Mouse (Mus musculus) heart, postnatal 0 days (tissue): ENCODE data around the gene Olfr1230. TPM values are rescaled to one million over a fixed set of nuclear protein-coding genes. Genes with fewer than 3 reads are reported as not detected.

ENCODE experiments used
- ATAC-seq: fragments of 200-750 bp; cut with Nextera tagmentation; 2 replicates; pipeline ENCODE4 v1.8.0; 2017; ENCODE audit warnings: low read depth, moderate number of reproducible peaks, moderate library complexity; ENCODE audit not compliant: insufficient read depth
- DNase-seq: peaks from one replicate; pipeline ENCODE4 v3.0.0-alpha.2; 2016; ENCODE audit warnings: low spot score
- H3K27ac ChIP-seq: fragments of 300-500 bp; sonication (generic); 2 replicates; pipeline ENCODE4 v1.5.1; 2014; ENCODE audit warnings: low read depth, mild to moderate bottlenecking
- H3K27me3 ChIP-seq: fragments of 300-500 bp; sonication (generic); 2 replicates; pipeline ENCODE4 v1.6.1; 2014; ENCODE audit warnings: low read length, mixed read lengths; ENCODE audit not compliant: control insufficient read depth, insufficient read depth
- H3K36me3 ChIP-seq: fragments of 300-500 bp; sonication (generic); replicated peaks from 2 replicates; pipeline ENCODE4 v1.6.1; 2014; ENCODE audit warnings: low read length, mixed read lengths; ENCODE audit not compliant: control insufficient read depth, insufficient read depth
- H3K4me1 ChIP-seq: fragments of 300-500 bp; sonication (generic); 2 replicates; pipeline ENCODE4 v1.6.1; 2014; ENCODE audit warnings: antibody characterized with exemption; ENCODE audit not compliant: control insufficient read depth, insufficient read depth
- H3K4me2 ChIP-seq: fragments of 300-500 bp; sonication (generic); 2 replicates; pipeline ENCODE4 v1.6.1; 2014; ENCODE audit warnings: low read depth, mild to moderate bottlenecking, low read length, moderate library complexity
- H3K4me3 ChIP-seq: fragments of 300-500 bp; sonication (generic); 2 replicates; pipeline ENCODE4 v1.5.1; 2014; ENCODE audit warnings: low read depth, low read length
- H3K9ac ChIP-seq: fragments of 300-500 bp; sonication (generic); replicated peaks from 2 replicates; pipeline ENCODE4 v1.6.1; 2014; ENCODE audit warnings: low read depth, low read length, mixed read lengths
- H3K9me3 ChIP-seq: fragments of 300-500 bp; sonication (generic); replicated peaks from 2 replicates; pipeline ENCODE4 v1.6.1; 2016; ENCODE audit warnings: low read length; ENCODE audit not compliant: control insufficient read depth
- CTCF ChIP-seq: IDR thresholded peaks from 2 replicates; pipeline ENCODE4 v1.5.1; 2016; ENCODE audit warnings: antibody characterized with exemption, control low read depth, low read depth
- EP300 ChIP-seq: IDR thresholded peaks from 2 replicates; pipeline ENCODE4 v1.6.1; 2016; ENCODE audit warnings: antibody characterized with exemption, low read depth
- WGBS: fragments of 180-500 bp; shearing (Covaris S2); extraction: QIAGEN DNeasy Blood & Tissue Kit; methylation state at CpG from one replicate; pipeline ENCODE4 v1.1.7; 2014; 5-methylcytosine and 5-hydroxymethylcytosine counted together
- polyA plus RNA-seq: library from polyadenylated mRNA; unstranded; fragments of >200 nt; fragmentation: Nextera tagmentation; extraction: Ambion mirVana; gene quantifications from 2 replicates; pipeline ENCODE4 v1.2.1, GENCODE M21; 2015
- total RNA-seq: library from RNA; depleted of rRNA; stranded (reverse); fragments of >200 nt; gene quantifications from 2 replicates; pipeline ENCODE4 v1.2.3, GENCODE M21; 2014; ENCODE audit warnings: low replicate concordance; rRNA removed

The Olfr1230 gene
- total RNA-seq, result not detected in 2 replicates
- not detected in 2 replicates for polyA plus RNA-seq

GRCm38 (mm10) chr2:89297168-89297567 is at the start of gene Olfr1230:
Gene Olfr1230, minus strand, starts transcription at chr2:89297268.
- no peaks in the 10 kb centered on the region for H3K4me1 ChIP-seq
- ATAC-seq, result no peak
- no peak for TF ChIP-seq CTCF
- no peak for TF ChIP-seq EP300
- no peak for DNase-seq
- no peak within 1 kb of the TSS for H3K4me3 ChIP-seq
- no peaks in the 10 kb centered on the region for H3K36me3 ChIP-seq
- no peak within 1 kb of the TSS for H3K4me2 ChIP-seq
- H3K27me3 ChIP-seq, result no peaks in the 10 kb centered on the region
- WGBS, result 77% methylated on average over 1 of the region's 1 CpGs
- H3K9me3 ChIP-seq, result no peaks in the 10 kb centered on the region
- H3K9ac ChIP-seq, result no peak within 1 kb of the TSS
- no peak within 1 kb of the TSS for H3K27ac ChIP-seq

GRCm38 (mm10) chr2:89342298-89342697 is 45.2 kb upstream of the Olfr1230 start, which contains the start of gene Olfr1233:
Gene Olfr1233, minus strand, starts transcription at chr2:89342398.
- Histone ChIP-seq H3K4me1 (no peaks in the 10 kb centered on the region), H3K4me2 (no peak within 1 kb of the TSS), H3K36me3 (no peaks in the 10 kb centered on the region), H3K27ac (no peak within 1 kb of the TSS), H3K9me3 (no peaks in the 10 kb centered on the region), H3K4me3 (no peak within 1 kb of the TSS), H3K27me3 (no peaks in the 10 kb centered on the region), H3K9ac (no peak within 1 kb of the TSS)
- ATAC-seq (no peak), DNase-seq (no peak)
- TF ChIP-seq EP300, result no peak
- no peak for TF ChIP-seq CTCF

- H3K4me3 ChIP-seq, result no peak within 1 kb of the TSS
- no peak for TF ChIP-seq CTCF
- TF ChIP-seq EP300, result no peak
- no peak within 1 kb of the TSS for H3K27ac ChIP-seq
- no peaks in the 10 kb centered on the region for H3K4me1 ChIP-seq
- DNase-seq (no peak), ATAC-seq (no peak)
- no peaks in the 10 kb centered on the region for H3K36me3 ChIP-seq
- H3K9ac ChIP-seq, result no peak within 1 kb of the TSS
- H3K9me3 ChIP-seq, result no peaks in the 10 kb centered on the region
- no peaks in the 10 kb centered on the region for H3K27me3 ChIP-seq
- H3K4me2 ChIP-seq, result no peak within 1 kb of the TSS
These were observed 32.5 kb upstream of the Olfr1230 start, which contains the start of gene Olfr1232 for GRCm38 (mm10) chr2:89329575-89329974. Gene Olfr1232, minus strand, starts transcription at chr2:89329675.

- TF ChIP-seq EP300, result no peak
- TF ChIP-seq CTCF, result no peak
- H3K4me3 ChIP-seq, result no peak within 1 kb of the TSS
- ATAC-seq (no peak), DNase-seq (no peak)
- H3K9ac ChIP-seq, result no peak within 1 kb of the TSS
- no peaks in the 10 kb centered on the region for H3K27me3 ChIP-seq
- no peak within 1 kb of the TSS for H3K4me2 ChIP-seq
- H3K36me3 ChIP-seq, result no peaks in the 10 kb centered on the region
- 55% methylated on average over 2 of the region's 2 CpGs for WGBS
- no peak within 1 kb of the TSS for H3K27ac ChIP-seq
- H3K4me1 ChIP-seq, result no peaks in the 10 kb centered on the region
- H3K9me3 ChIP-seq, result no peaks in the 10 kb centered on the region
These were observed 9.9 kb upstream of the Olfr1230 start, which contains the start of gene Olfr1231 for GRCm38 (mm10) chr2:89306974-89307373. Gene Olfr1231, minus strand, starts transcription at chr2:89307074.

GRCm38 (mm10) chr2:89287914-89288313 is 9.2 kb downstream of the Olfr1230 start, which contains the start of gene Olfr1229:
Gene Olfr1229, minus strand, starts transcription at chr2:89288014.
- Histone ChIP-seq H3K4me1 (no peaks in the 10 kb centered on the region), H3K4me3 (no peak within 1 kb of the TSS), H3K4me2 (no peak within 1 kb of the TSS), H3K36me3 (no peaks in the 10 kb centered on the region), H3K27me3 (no peaks in the 10 kb centered on the region), H3K9me3 (no peaks in the 10 kb centered on the region), H3K9ac (no peak within 1 kb of the TSS), H3K27ac (no peak within 1 kb of the TSS)
- TF ChIP-seq EP300 (no peak), CTCF (no peak)
- DNase-seq, result no peak
- 62% methylated on average over 2 of the region's 2 CpGs for WGBS
- ATAC-seq, result no peak

GRCm38 (mm10) chr2:89253962-89254361 is 43.1 kb downstream of the Olfr1230 start, which contains the start of gene Olfr1228:
Gene Olfr1228, minus strand, starts transcription at chr2:89254062.
- TF ChIP-seq EP300 (no peak), CTCF (no peak)
- Histone ChIP-seq H3K36me3 (no peaks in the 10 kb centered on the region), H3K4me3 (no peak within 1 kb of the TSS), H3K9ac (no peak within 1 kb of the TSS), H3K27me3 (no peaks in the 10 kb centered on the region), H3K4me2 (no peak within 1 kb of the TSS), H3K4me1 (no peaks in the 10 kb centered on the region), H3K9me3 (no peaks in the 10 kb centered on the region), H3K27ac (no peak within 1 kb of the TSS)
- ATAC-seq (no peak), DNase-seq (no peak)

Other genes starting within 250 kb of the Olfr1230 start
- gene Olfr1218, start 236.1 kb downstream of the Olfr1230 start, total RNA-seq, result not detected in 2 replicates
- not detected in 2 replicates for gene Olfr1218, start 236.1 kb downstream of the Olfr1230 start, polyA plus RNA-seq
- not detected in 2 replicates for gene Olfr1219, start 213.8 kb downstream of the Olfr1230 start, total RNA-seq
- gene Olfr1219, start 213.8 kb downstream of the Olfr1230 start, polyA plus RNA-seq, result not detected in 2 replicates
- not detected in 2 replicates for gene Olfr1220, start 190.4 kb downstream of the Olfr1230 start, total RNA-seq
- gene Olfr1220, start 190.4 kb downstream of the Olfr1230 start, polyA plus RNA-seq, result not detected in 2 replicates
- gene Olfr1221, start 180.0 kb downstream of the Olfr1230 start, total RNA-seq, result not detected in 2 replicates
- not detected in 2 replicates for gene Olfr1221, start 180.0 kb downstream of the Olfr1230 start, polyA plus RNA-seq
- not detected in 2 replicates for gene Olfr1222, start 164.2 kb downstream of the Olfr1230 start, total RNA-seq
- gene Olfr1222, start 164.2 kb downstream of the Olfr1230 start, polyA plus RNA-seq, result not detected in 2 replicates
- gene Olfr1223, start 145.7 kb downstream of the Olfr1230 start, total RNA-seq, result not detected in 2 replicates
- not detected in 2 replicates for gene Olfr1223, start 145.7 kb downstream of the Olfr1230 start, polyA plus RNA-seq
- gene Olfr1224-ps1, start 133.2 kb downstream of the Olfr1230 start, total RNA-seq, result not detected in 2 replicates
- gene Olfr1224-ps1, start 133.2 kb downstream of the Olfr1230 start, polyA plus RNA-seq, result not detected in 2 replicates
- not detected in 2 replicates for gene Olfr1225, start 122.6 kb downstream of the Olfr1230 start, total RNA-seq
- gene Olfr1225, start 122.6 kb downstream of the Olfr1230 start, polyA plus RNA-seq, result not detected in 2 replicates
- gene Olfr1226, start 97.2 kb downstream of the Olfr1230 start, total RNA-seq, result not detected in 2 replicates
- not detected in 2 replicates for gene Olfr1226, start 97.2 kb downstream of the Olfr1230 start, polyA plus RNA-seq
- not detected in 2 replicates for gene Olfr1228, start 43.2 kb downstream of the Olfr1230 start, total RNA-seq
- not detected in 2 replicates for gene Olfr1228, start 43.2 kb downstream of the Olfr1230 start, polyA plus RNA-seq
- gene Olfr1229, start 9.3 kb downstream of the Olfr1230 start, total RNA-seq, result not detected in 2 replicates
- not detected in 2 replicates for gene Olfr1229, start 9.3 kb downstream of the Olfr1230 start, polyA plus RNA-seq
- gene Olfr1231, start 9.8 kb upstream of the Olfr1230 start, total RNA-seq, result not detected in 2 replicates
- not detected in 2 replicates for gene Olfr1231, start 9.8 kb upstream of the Olfr1230 start, polyA plus RNA-seq
- not detected in 2 replicates for gene Olfr1232, start 32.4 kb upstream of the Olfr1230 start, total RNA-seq
- not detected in 2 replicates for gene Olfr1232, start 32.4 kb upstream of the Olfr1230 start, polyA plus RNA-seq
- gene Olfr1233, start 45.1 kb upstream of the Olfr1230 start, total RNA-seq, result not detected in 2 replicates
- not detected in 2 replicates for gene Olfr1233, start 45.1 kb upstream of the Olfr1230 start, polyA plus RNA-seq
- gene Olfr1234, start 67.6 kb upstream of the Olfr1230 start, total RNA-seq, result not detected in 2 replicates
- not detected in 2 replicates for gene Olfr1234, start 67.6 kb upstream of the Olfr1230 start, polyA plus RNA-seq
- gene Olfr1238, start 112.4 kb upstream of the Olfr1230 start, total RNA-seq, result not detected in 2 replicates
- gene Olfr1238, start 112.4 kb upstream of the Olfr1230 start, polyA plus RNA-seq, result not detected in 2 replicates
- not detected in 2 replicates for gene Olfr1239, start 123.1 kb upstream of the Olfr1230 start, total RNA-seq
- not detected in 2 replicates for gene Olfr1239, start 123.1 kb upstream of the Olfr1230 start, polyA plus RNA-seq
- not detected in 2 replicates for gene Olfr1240, start 145.7 kb upstream of the Olfr1230 start, total RNA-seq
- not detected in 2 replicates for gene Olfr1240, start 145.7 kb upstream of the Olfr1230 start, polyA plus RNA-seq
- gene Olfr1241, start 189.9 kb upstream of the Olfr1230 start, total RNA-seq, result not detected in 2 replicates
- gene Olfr1241, start 189.9 kb upstream of the Olfr1230 start, polyA plus RNA-seq, result not detected in 2 replicates
- not detected in 2 replicates for gene Olfr1242, start 201.1 kb upstream of the Olfr1230 start, total RNA-seq
- not detected in 2 replicates for gene Olfr1242, start 201.1 kb upstream of the Olfr1230 start, polyA plus RNA-seq
- gene Olfr1243, start 234.2 kb upstream of the Olfr1230 start, total RNA-seq, result not detected in 2 replicates
- not detected in 2 replicates for gene Olfr1243, start 234.2 kb upstream of the Olfr1230 start, polyA plus RNA-seq